Mouse (Mus musculus) right cerebral cortex, postnatal 14 days (tissue): ENCODE results near the gene Cxcl5.

Source experiments
- DNase-seq: peaks from one replicate; pipeline ENCODE4 v3.0.0; 2022

The Cxcl5 gene

DNA sequence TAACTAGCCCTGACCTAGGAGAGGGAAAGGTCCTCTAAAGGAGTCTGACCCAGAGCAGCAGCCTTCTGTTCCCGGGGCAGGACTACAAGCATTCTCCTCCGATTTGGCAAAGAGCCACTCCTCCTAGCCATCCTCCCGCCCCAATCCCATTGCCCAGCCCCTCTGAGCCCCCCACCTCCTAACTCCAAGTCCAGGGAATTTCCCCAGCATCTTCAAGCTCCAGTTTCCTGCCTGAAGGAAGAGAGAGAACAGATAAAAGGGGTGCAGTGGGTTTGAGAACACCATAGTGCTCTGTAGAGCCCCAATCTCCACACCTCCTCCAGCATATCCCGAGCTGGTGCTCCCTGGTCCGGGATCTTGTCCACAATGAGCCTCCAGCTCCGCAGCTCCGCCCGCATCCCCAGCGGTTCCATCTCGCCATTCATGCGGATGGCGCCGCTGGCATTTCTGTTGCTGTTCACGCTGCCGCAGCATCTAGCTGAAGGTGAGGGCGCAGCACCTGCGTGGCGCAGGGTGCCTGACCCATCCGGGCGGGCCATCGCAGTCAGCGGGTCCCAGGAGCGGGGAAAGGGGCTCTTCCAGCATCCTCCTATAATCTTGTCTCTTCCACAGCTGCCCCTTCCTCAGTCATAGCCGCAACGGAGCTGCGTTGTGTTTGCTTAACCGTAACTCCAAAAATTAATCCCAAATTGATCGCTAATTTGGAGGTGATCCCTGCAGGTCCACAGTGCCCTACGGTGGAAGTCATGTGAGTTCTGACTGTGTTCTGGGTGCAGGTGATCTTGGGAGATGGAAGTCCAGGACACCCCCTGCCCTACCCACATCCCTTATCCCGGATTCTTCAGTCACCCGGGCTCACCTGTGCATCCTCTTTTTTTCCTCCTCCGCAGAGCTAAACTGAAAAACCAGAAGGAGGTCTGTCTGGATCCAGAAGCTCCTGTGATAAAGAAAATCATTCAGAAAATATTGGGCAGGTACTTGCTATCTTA lies at the start of gene Cxcl5:
Gene Cxcl5 (plus strand): TSS at position 284 of the 989 bp plus-strand sequence.
- DNase-seq: peak; percentile 15

DNA sequence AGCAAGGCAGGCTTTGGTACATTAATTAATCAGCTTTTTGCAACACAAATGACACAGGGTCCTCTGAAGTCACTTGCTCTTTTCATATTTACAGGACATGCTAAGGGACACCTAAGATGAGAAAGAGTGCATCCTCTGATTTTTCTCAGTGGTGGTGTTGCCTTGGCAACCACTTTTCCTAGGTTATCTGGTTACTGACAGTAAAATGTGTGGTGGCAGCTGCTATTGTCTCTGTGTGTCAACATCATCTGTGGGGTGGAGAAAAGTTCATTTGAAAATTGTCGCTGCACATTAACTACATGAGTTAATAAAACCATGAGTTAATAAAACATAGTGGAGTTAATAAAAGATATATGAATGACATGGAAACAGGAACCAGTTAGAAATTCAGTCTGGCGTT lies 47.8 kb upstream of the Cxcl5 start:
- DNase-seq: no peak

DNA sequence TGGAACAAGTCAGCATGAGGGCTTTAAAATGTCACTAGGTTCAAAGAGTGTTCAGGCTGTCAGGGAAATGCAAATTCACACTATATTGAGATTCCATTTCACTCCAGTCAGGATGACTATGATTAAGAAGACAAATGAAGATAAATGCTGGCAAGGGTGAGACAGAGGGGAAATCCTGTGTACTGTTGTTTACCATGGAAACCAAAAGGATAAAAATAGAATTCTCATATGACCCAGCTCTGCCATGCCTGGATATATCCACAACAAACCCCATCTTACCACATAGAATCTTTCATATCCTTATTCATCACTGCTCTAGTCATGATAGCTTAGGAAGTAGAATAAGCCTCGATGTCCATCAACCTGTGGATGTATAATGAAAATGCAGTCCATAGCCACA lies 41.2 kb upstream of the Cxcl5 start:
- DNase-seq: no peak

DNA sequence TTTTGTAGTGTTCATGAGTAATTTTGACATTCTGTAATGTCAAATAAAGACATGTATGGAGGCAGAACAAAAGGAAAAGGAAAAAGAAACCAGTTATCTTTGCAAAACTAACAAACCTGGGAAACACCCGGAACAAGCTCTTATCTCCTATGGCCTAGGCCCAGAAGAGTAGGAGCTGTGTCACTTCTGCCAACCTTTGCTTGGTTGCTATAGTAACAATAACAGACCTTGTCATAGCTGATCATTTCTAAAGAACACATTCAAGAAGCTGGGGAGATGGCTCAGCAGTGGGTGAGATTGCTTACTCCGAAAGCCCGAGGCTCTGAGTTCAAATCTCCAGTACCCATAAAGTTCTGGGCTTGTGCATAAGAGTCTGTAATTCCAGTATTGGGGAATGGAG lies 36.5 kb upstream of the Cxcl5 start:
- DNase-seq: no peak

DNA sequence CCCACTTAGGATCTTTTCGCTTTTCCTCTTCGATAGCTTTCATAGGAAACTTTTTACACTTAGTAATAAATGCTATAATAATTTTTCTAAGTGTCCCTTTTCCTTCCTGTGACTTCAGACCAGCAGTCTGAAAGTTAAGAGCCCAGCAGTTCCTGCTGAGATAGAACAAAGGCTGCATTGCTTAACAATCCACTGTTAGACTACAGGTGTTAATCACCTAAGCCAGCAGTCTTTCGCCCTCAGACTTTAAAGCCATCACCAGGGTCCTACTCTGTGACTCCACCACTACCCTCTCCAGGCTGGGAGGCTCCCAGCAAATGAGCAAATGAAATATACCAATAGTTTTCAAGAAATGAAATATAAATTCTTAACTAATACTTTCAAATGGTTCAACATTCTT lies 30.9 kb upstream of the Cxcl5 start:
- DNase-seq: no peak

DNA sequence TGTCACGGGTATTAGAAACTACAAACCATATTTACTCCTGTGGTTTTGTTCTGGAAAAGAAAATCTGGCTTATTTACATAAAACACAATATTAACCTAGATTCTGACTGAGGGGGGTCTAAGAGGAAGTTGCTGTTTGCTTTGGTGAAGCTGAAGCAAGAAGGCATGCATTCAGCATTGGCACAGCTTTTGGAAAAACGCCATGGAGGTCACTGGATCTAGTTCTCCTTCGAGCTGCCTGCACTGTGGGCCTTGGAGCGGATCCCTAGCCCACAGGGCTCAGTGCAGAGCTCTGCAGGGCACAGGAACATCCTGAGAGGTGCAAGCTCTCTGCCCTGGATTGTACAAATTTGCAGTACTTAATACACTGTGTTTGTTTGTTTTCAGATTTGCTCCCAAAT lies 27.7 kb upstream of the Cxcl5 start:
- no peak for DNase-seq

DNA sequence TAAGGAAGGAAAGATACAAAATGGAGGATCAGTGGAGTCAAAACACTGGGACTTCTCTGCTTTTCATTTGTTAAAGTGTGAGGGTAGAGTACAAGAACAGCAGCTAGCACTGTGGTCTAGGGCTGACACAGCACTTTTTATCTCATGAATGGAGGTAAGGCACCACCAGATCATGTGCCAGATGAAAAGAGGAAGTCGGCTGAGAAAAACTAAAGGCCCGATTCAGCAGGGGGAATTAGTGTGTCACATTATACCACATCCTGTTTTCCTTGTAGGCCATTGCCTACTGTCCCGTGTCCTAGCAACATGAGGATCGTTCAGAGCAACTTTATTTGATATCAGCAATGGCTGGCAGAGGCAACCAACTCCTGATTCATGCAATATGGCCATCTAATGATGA lies 17.1 kb upstream of the Cxcl5 start:
- no peak for DNase-seq

DNA sequence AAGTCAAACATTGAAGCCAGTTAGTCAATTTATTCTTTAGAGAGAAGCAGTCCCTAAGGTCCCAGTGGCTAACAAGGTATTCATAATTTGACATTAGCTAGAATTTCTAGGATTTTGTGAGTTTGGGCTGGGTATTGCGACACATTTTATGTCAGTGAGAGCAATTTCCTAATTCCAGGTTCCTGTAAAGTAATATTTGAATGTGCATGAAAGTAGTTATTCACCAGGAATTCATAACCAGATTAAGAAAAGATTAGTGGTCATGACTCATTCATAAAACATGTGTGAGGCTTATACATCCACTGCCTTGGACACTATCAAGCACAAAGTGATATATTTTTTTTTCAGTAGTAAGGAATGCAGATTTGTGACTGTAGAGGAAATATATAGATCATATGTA lies 5.2 kb upstream of the Cxcl5 start:
- no peak for DNase-seq

DNA sequence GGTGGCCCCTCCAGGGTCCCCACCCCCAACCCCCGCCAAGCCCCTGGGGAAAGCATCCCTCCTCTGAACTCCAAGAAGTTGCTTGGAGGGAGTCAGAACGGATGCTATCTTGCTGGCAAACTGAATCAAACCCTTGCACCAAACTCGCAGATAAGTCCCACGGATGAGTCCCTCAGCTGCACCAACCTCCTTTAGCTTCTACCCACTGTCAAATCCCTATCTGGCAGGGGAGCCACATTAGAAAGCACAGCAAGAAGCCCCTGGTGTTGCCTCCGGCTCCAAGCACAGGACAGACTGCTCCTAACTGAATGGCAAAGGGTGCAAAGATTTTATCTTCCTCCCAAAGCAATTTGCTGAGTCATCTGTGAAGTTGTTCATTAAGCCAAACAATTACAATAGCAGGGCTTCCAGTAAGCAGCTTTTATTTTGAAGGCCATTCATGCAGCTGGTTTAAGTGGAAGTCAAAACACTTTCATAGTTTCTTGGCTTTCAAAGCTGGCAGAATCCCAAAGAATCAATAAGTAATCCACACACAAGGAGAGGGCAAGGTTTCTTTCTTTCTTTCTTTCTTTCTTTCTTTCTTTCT lies 1.0 kb upstream of the Cxcl5 start:
- DNase-seq: no peak

DNA sequence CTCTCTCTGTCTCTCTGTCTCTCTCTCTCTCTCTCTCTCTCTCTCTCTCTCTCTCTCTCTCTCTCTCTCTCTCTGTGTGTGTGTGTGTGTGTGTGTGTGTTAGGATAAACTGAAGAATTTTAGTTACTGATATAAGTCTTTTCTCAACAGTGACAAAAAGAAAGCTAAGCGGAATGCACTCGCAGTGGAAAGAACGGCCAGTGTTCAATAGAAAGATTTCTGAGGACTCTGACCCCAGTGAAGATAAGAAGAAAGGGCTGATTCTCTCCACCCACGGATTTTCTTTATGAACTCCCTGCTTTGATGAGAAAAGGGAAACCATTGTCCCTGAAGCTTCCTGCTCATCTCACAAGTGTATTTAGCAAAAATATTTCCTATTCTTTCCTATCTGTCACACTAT lies 1.1 kb downstream of the Cxcl5 start:
- DNase-seq: no peak

DNA sequence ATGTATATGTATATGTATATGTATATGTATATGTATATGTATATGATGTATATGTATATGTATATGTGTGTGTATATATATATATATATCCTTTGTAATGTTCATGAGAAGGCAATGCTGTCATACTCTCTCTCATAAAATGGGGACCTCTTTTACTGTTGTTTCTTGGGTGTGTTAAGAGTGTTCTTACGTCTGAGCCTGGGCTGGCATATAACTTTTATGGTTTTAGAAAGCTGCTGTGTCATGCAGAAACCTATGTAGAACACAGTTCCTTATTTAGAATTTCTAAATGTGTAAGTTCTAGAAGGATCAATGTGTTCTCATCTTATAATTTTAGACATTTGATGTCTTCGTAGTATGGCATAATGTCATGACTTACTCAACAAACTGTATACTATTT lies 1.7 kb downstream of the Cxcl5 start:
- no peak for DNase-seq

DNA sequence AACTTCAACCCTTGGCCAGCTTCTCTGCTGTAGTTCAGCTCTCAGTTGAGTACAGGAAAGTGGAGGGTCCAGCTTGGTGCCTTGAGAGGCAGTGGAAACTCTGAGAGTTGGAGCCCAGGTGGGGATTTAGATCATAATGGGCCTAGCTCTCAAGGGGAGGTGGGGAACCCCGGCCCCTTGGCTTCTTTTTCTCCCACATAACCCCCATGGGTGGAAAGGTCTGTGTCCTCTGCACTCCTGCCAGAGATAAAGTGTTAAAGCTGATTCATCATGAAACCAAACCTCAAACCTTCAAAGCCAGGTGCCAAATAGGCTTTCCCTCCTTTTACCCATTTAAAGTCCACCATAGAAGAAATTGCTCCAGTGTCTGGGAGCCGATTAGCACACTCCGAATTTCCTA lies 2.7 kb downstream of the Cxcl5 start:
- no peak for DNase-seq

DNA sequence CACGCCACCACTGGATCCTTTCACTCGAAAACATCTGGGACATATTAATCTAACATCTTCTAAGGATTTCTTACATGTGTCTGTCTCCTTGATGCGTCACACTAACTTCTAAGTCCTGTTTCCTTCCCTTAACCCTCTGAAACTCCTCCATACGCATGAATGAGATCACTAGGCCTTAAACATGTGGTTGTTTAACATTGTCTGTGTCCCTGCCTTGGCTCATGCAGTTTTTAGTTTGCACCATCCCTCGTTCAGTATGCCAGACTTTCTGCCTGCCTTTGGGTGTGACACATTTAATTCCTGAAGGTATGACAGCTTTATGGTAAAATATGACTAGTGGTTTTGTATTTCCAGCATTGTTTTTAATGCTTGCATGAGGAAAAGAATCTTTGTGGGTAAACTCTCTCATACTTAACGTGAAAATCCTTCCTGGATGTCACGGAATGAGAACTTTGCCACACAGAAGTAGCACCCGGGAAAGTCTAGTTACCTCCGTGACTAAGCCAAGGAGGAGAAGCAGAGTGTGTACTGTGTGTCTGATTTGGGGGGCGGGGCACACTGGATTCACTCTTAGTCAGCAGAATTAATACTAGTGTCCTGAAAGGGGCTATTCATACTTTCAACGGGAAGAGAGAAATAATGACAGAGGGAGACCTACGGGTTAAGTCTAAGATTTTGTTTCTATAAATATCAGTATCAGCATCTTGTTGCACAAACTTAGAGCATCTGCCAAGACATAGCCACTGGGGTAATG lies 4.9 kb downstream of the Cxcl5 start:
- DNase-seq: no peak

DNA sequence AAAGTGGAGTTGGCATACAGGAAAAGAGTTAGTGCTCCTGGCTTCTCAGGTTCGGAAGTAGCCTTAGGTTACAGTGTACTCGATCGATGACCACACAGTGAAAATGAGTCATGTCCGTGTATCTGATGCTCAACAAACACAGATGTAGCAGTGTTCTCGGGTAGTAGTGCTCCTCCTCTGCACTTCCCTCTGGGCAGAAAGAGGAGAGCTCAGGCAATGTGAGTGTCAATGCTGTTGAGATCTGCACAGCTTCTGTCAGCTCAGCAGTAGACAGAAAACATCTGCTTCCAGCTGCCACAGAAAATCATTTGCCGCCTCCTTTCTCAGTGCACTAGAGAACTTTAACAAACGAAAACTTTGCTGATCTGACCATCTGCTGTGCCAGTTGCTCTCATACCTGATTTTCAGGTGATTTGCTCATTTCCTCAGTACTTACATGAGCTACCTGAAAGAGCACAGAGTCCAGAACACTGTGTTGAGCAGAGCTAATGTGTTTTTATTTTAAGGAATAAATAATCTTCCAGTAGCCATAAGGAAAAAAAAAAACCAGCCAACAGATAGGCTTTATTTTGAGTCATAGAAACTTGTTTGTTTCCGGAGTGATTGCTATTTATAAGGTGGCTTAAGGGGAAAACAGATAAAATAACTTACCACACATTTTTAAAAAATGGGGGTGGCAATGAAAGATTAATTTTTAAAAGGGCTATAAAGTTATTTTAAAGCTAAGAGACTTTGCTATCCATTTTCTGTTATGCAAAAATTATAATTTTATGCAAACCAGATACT lies 6.9 kb downstream of the Cxcl5 start:
- DNase-seq: no peak

DNA sequence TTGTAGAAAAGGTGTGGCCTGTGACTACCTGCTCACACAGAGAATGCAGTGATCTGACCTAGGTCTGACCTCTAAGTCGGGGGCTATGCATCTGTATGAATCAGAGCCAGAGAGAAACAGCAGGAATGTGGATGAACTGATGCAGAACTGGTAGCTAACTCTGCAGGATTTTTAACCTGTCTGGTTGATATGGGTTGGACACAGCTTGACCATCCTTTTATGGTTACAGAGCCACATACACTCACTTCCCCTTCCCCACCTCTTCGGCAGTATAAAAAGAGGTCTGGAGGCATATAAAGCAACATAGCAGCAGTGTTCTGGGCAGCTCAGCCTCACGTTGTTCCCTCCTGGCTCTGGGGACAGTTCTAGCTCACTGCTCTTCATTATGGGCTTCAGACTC lies 9.1 kb downstream of the Cxcl5 start, which contains the start of gene Ppbp:
Gene Ppbp (plus strand): TSS at position 301 of the 400 bp plus-strand sequence.
- DNase-seq: no peak

DNA sequence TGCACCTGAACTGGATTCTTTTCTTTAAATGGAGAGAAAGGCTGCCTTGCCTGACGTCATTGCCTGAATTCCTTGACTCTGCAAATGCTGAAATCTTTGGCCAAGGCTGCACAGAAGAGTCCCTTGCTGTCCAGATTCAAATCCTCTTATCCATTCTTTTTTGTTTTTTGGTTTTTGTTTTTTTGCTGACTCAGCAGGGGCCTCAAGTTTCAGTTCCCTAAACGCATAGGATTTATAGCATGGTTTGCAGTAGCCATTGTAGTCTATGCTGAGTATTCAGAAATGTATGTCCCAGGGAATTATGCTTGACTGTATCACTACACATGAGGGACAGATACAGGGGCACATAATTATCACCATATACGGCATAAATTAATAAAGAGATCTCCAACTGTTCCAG lies 12.2 kb downstream of the Cxcl5 start:
- DNase-seq: no peak

DNA sequence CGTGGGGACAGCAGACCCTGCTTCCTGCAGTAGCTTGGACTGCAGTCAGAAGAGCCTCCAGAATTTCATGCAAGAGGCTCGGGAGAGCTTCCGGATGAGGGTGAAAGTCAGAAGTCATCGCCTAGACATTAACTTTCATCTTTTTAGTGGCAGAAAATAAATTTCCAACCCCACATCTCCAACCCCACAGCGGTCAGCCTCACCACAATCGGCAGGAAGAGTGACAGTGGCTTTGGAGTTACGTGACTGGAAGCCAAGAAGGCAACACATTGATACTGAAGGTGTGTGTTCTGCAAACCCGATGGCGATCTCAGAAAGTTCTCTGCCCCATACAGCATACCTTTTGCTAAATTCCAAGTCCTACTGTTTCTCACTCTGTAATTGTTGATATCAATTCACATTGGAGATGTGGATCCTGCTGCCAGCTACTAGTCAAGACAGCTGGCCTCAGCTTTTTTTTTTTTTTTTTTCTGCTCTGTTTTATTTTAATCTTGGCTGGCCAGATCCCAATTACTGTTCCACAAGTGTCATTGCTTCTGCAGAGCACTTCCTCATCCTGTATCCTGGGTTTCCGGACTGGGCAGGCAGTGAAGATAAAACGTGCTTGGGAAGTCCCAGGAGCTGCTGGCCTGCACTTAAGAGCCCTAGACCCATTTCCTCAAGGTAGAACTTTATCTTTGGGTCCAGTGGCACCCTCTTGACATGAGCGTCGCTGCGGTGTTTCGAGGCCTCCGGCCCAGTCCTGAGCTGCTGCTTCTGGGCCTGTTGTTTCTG lies 12.9 kb downstream of the Cxcl5 start, which contains the start of gene Pf4:
Gene Pf4 (plus strand): TSS at position 556 of the 774 bp plus-strand sequence.
- DNase-seq: no peak

DNA sequence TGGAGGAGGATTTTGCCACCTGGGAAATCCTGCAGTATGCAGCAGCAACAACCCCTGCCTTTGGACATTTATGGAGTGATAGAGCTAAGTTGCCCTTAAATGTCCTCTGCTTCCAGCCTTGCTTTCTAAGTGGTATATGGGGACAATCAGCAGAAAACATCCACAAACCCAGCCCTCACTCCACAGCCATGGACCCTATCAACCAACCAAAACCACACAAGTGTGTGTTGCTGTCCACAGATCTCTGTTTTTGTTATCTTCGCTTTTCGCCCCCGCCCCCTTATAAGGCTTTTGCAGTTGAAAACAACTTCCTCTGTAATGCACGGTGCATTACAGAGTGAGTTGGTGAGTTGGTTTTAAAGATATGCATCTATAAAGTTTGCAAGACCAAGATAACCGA lies 16.4 kb downstream of the Cxcl5 start:
- DNase-seq: no peak

DNA sequence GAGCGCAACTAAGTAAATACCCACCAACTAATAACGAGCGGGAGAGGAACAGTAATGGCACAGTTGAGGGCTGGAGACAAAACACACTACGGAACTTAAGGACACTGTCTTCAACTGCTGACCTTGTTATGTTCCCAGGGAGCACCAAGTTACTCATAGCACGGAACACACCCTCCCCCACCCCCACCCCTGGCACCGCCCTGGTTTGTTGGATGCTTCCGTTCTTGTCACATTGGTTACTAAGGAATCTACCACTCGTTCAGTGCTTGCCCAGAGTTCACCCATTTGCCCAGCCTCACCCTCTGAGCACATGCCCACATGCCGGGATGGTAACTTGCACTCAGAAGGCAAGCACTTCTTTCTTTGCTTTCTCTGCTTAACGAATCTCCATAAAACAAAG lies 18.5 kb downstream of the Cxcl5 start:
- DNase-seq: no peak

DNA sequence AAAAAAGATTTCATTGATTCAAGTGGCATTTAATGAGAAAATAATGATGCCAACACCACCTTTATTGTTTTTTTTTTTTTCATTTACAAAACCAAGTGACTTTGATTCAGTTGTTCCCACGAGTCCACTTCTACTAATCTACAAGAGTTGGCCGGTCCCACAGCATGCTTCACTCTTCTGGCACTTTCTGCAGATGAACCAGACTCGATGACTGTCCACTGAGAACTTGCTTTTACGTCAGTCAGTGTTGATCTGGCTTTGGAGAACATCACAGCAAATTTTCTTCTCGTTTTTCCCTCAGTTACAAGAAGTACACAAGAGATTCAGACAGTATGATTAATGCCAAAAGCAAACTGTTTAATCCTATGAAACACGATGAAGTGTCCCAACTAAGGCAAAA lies 19.7 kb downstream of the Cxcl5 start:
- no peak for DNase-seq

DNA sequence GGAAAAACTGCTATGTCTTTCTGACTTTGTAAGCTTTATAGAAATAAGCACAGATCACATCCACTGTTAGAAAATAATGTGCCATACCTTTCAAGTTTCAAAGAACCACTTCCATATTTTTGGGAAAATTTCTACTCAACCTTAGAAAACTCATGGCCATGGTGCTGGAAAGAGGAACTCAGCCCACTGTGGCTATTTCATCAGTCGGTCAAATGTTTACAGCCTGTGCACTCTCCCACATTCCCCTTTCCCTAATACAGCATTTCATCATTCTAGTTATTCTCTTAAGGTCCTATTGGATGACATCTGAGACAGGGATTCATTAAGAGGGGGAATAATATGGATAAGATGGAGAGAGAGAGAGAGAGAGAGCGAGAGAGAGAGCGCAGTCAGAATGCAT lies 24.5 kb downstream of the Cxcl5 start:
- no peak for DNase-seq
